Mouse (Mus musculus) R1 (cell line): ENCODE data around the gene Trmt2b.
"Not testable (repeated sequence)": the region's sequence is repeated elsewhere in the genome, so short reads cannot be mapped to it uniquely, and the experiment has no call there.

Experiments
- DNase-seq: peaks from one replicate; pipeline ENCODE4 v3.0.0-alpha.2; 2018; ENCODE audit warnings: low read depth, low spot score

Gene Trmt2b

DNA sequence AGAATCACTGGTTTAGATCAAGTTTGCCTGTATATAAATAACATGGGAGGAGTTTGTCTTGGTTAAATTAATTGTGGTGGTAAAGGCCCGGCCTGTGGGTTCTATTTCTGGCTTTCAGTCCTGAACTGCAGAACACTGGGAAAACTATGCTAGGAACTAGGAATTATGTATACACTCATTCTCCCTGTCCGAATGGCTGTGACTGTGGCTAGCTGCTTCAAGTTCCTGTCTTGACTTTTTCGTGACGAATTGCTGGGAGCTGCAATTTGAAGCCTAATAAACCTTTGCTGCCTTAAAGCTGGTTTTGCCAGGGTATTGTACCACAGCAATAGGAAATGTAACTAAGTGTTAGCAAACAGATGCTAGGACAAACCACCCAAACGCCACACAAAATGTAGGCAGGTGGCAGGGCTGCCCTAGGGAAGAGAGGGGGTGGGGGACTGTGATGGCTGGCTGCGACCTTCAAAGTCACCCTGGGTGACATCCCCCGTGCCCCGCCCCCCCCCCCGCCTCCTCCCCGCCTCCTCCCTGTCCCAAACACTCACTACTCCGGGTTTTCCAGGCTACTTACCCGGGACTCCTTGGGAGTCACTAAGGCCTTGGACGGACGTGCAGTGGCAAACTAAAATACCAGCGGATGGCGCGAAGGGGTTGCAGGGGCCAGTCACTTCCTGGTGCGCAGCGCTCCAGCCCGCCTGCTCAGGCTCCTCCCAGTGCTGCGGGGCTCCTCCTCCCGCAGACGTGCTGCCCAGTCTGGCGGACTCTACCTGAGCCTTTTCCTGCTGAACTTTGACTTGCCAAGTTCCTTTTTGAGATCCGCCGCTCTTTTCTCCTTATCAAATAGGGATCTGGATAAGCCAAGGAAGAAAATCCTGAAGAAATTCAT lies at the start of gene Trmt2b:
Gene Trmt2b (minus strand): TSS at position 710 of the 886 bp plus-strand sequence.
- DNase-seq = peak; percentile 72

DNA sequence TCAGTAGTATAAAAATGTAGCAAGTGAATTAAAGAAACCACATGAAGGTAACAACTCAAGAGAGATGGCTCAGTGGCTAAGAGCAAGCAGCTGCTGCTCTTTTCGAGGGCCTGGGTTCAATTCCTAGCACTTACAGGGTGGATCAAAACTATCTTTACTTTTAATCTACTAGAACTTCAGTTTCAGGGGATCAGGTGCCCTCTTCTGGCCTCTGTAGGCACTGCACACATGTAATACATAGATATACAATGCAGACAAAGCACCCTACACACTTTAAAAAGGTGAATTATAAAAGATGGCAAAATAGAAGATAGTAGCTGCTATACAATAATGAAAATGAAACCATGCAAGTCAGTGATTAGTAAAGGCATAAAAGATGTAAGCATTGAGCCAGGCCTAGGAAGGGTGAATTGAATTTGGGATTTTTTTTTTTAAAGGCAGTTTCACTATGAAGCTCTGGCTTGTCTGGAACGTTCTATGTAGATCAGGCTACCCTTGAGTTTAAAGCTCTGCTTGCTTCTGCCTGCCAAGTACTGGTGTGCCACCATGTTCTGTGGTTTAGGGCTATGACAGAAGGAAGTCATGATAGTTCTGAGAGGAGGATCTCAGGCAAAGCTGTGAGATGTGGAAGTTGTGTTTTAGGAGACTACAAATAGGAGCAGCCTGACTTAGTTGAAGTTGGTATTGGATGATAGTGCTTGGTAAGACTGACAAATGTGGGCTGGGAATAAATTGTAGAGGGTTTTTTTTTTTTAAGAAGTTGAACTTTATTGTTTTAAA lies 42.6 kb upstream of the Trmt2b start:
- peak; percentile 35 for DNase-seq

DNA sequence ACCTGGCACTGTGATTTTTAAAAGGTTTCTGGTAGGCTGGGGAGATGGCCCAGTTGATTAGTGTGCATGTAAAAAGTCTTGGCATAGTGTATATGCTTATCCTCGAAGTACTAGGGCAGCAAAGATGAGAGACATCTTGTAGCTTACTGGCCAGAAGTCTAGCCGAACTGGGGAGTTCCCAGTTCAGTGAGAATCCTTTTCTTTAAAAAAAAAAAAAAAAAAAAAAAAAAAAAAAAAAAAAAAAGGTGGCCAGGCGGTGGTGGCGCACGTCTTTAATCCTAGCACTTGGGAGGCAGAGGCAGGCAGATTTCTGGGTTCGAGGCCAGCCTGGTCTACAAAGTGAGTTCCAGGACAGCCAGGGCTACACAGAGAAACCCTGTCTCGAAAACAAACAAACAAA lies 34.4 kb upstream of the Trmt2b start:
- DNase-seq = not testable (repeated sequence)

DNA sequence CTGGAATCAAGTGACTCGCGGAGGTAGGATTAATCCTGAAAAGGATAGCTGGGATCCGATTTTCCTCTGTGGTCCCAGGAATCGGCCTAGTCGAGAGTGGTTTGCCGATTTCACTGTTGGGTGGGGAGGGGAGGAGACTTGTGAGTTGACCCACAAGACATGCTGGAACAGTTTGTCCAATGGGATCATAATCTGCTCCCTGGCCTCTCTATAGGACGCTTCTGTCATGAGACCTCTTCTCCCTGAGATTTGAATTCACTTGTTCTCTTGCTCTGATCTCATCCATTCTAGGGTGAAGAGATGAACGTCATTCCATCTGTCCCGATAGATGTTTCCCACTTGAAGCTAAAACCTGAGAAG lies 31.5 kb upstream of the Trmt2b start:
- peak; percentile 88 for DNase-seq

DNA sequence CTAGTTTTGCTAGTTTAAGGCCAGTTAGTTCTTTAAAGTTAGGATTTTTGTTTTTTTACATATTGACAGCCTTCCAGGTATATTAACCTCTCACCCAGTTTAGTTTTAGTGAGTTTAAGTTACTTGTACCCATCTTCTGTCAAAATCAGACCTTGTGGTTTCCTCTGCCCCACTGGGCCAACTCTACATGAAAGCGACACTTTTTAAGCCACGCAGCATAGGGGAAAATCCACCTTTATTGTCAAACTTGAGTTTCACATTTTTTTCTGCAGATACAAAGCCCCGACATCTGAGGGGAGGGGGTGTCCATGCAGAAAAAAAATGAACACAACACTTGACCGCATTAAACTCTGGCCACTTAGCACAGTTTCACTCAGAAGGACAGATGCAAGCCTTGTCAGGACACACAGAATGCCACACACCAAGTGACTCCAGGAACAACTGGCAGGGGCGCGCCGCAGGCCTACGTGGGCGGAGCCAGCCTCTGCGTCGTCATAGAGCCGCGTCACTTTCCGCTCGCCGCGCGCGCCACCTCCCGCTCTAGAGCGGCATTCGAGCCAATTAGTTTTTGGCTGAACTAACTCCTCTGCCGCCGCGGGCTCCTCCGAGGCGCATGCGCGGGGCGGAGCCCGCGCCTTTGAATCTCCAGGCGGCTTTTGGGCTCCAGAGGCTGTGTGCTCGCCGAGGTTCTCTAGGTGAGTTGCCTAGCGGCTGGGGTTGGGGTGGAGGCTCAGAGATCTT lies 30.9 kb upstream of the Trmt2b start, which contains the start of gene Cenpi:
Gene Cenpi (plus strand): TSS at position 551 of the 741 bp plus-strand sequence.
- peak; percentile 89 for DNase-seq

DNA sequence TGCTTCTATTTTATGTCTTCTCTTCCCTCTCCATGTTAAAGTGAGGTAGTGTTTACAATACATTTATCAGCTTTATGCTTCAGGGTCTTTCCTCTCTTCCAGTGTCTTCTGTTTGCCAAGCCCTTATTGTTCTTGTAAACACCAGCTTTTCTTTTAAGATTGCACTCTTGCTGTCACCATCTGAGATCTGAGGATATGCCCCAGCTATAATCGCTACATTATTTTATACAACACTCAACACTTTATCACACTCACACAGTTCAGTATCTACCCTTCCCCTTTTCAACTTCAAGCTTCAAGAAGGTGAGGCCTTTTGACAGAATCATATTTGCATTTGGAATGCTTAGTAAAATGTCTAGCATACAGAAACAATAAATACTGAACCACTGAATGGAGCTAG lies 26.5 kb upstream of the Trmt2b start:
- DNase-seq = no peak

DNA sequence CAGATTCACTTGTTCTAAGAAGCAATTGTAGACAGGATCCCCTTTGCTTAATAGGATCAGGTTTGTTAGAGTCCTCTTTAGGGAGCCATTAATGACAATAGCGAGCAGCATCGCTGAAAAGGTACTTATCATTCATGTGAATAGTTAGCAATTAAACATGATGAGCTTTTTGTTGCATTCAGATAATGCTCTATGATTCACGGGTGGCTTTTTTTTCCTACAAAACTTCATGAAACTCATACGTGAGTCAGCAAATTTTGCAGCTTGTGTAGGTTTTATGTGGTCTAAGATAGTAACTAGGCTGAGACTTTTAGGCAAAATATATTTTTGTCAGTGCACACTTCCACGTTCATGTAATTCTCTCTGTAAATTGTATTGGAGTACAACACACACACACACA lies 23.4 kb upstream of the Trmt2b start:
- DNase-seq = no peak

DNA sequence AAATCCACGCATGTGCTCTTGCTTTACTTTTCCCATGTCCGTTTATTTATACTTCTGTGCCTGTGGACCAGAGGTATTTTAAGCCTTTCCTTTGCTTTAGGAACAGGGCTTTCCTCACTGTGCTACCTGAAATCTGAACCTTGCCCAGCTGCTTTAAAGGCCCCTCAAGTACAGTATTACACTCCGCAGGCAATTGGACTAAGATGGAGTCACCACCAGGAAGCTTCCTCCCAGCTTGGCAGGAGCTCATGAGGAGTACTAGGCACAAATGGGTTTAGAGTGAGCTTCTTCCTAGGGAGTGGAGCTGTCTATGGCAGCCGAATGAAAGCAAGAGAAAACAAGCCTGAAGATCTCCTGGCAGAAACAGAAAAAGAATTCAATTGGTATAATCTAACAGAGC lies 20.4 kb upstream of the Trmt2b start:
- no peak for DNase-seq

DNA sequence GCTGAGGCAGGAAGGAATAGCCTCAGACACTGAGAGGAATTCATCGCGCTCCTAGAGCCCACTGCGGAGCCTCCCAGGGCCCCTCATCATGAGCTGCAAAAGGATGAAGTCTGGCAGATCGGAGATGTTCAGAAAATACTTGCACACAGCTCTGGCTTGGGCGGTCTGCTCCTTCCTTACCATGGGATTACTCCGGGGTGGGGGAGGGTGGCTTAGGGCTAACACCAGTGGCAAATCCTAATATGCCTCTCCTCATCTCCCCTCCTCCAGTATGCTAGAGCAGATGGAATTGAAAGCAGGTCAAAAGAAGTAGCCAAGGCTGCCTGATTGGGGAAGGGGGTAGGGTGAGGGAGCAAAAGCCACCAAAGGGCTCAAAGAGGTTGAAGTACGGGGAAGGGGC lies 20.0 kb upstream of the Trmt2b start:
- no peak for DNase-seq

DNA sequence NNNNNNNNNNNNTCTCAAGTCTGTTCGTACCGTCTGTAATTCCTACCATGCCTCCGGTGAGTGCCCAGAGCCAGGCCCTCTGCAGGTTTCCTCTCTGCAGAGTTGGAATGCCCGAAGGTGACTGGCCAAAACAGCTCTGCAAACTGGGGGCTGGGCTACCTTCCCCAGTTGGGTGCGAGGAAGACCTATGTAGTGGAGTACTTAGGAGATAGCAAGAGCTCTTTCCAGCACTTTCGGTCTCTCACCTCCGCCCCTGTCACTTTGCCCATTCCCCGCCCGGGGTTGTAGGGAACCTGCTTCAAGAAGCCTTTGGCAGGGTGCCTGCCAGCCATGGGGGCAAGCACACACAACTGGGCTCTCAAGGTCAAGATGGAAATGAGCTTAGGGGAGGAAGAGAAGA lies 19.5 kb upstream of the Trmt2b start:
- no peak for DNase-seq

DNA sequence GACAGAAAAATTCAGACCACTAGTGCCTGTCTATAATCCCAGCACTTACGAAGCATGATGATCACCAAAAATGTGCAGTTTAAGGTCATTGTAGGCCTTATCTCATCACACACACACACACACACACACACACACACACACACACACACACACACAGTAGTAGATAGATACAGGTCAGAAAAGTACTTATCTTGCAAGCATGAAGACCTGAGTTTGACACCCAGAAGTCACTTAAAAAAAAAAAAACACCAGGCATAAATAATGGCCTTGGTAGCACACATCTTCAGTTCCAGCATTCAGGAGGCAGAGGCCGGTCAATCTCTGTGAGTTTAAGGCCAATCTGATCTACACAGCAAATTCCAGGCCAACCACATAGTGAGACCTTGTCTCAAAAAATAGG lies 10.5 kb upstream of the Trmt2b start:
- no peak for DNase-seq

DNA sequence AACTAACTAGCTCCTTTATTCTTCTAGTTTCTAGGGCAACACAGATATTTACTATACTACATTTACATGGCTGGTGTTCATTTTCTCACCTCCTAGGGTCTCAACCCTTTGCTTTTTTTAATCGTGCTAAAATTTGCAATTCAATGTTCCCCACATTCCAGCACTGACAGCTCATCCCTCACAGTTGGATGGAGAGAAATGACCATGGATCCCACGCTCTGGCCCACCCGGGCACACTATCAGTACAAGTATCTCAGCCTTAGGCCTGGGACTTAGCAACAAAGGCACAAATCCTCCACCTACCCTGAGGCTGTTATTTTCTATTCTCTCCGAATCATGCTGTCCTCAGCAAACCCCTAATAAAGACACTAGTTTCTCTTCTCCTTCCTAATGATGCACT lies 9.0 kb upstream of the Trmt2b start:
- DNase-seq = no peak

DNA sequence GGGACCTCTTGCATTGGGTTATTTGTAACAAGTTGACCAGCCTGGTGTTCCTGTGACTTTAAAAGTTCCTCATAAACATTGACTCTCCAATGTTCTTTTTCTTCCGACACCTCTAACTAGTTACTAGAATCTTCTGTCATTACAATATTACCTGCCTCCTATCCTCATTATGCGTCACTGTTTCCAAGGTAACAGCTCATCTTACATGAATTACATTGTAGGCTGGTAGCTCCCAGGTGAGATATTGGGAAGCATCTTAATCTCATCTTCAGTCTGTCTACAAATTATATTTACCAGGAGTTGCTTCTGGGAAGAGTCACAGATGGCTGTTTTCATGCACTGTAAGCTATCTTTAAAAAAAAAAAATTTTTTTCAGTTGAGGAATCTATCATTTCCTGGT lies 8.3 kb upstream of the Trmt2b start:
- no peak for DNase-seq

DNA sequence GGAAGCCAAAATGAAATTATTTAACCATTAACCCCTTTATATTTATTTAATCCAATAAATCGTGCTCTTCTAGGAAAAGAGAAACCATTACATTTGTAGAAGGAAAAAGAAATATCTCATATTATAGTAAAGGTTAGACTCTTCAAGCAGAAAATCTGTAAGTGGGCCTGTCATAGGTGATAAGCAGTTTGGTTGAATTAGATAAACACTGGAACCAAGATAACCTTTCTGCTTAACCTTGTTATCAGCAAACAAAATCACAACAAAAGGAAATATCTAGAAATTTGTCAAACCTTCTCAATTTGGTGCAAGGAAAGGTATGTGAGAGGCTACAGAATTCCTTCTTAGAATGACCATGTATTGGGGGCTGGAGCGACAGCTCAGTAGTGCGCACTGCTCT lies 3.7 kb upstream of the Trmt2b start:
- no peak for DNase-seq

DNA sequence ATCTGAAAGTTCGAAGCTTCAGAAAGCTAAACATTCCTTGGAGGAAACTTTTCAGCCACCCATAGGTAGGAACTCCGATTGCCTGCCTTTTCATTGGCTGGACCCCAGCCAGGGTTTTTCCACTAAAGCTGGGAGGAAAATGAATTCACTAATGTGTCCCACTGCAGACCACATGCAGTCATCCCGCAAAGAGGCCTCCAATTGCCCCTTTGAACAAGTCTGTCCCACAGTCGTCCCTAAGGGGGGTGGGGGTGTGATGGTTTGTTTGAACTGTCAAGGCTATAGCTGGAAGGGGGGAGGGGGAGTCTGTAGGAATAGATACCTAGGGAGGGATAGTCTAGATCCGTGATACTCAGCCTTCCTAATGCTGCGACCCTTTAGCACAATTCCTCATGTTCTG lies 1.1 kb downstream of the Trmt2b start:
- DNase-seq = no peak

DNA sequence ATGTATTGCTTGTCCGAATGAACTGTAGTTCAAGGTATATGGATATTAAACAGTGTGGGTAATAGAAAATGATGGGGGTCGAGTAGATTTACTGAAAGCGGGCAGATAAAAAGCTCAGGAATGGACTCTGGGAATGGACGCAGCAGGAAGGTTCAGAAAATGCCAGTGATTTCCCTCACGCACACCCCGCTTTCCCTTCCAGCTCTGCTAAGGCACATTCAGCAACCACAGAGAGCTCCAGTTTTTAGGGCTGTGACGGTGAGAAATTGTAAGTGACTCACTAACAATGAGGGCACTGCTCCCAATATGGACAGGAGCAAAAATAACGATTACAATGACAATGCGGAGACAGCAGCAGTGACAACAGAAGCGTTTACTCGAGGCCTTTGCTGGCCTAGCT lies 14.7 kb downstream of the Trmt2b start:
- DNase-seq = no peak

DNA sequence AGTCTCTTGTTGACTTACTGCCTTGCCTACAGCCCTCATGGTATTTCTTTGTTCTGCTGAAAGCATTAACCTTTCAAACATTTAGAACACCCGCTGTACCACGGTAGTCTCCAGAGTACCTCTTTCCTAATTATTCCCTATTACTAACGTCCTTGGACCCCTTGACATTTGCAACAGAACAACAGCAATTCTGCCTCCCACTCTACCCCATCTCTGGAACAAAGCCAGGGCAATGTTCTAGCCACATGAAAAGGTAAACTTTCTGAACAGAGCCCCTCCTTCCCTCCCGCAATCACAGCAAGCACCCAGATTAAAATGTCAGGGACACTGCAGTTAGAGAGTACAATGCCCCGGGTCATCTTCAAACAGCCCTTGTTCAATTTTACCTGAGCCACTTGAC lies 15.6 kb downstream of the Trmt2b start:
- peak; percentile 71 for DNase-seq

DNA sequence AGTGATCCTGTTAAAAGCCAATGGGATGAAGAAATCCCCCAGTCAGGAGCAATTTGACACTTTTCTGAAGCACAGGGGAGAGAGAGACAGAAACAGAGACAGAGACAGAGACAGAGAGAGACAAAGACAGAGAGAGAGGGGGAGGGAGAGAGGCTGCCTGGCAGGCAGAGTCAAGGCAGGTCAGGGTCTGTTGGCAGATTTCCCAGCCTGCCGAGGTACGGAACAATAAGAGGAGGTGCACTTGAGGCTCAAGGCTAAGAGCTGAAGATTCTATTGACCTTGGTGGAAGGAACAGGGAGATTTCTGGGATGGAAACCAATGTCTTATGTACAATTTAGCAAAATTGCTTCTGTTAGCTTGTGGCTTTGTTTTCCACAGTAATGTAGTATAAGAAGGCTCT lies 28.6 kb downstream of the Trmt2b start:
- no peak for DNase-seq

DNA sequence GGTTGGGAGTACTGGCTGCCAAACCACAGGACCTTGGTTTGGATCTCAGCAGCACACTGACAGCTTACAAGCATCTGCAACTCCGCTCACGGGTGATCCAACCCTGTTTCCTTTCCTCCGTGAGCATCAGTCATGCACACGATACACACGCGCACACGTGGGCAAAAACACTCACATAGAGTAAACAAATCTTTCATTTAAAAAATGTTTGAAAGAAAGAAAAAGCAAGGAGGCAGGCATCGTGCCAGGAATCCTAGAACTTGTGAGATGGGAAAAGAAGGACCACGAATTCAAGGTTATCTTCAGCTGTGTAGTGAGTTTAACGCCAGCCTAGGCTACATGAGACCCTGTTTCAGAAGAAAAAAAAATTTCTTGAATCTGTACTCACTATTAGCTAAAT lies 30.8 kb downstream of the Trmt2b start:
- DNase-seq = no peak

DNA sequence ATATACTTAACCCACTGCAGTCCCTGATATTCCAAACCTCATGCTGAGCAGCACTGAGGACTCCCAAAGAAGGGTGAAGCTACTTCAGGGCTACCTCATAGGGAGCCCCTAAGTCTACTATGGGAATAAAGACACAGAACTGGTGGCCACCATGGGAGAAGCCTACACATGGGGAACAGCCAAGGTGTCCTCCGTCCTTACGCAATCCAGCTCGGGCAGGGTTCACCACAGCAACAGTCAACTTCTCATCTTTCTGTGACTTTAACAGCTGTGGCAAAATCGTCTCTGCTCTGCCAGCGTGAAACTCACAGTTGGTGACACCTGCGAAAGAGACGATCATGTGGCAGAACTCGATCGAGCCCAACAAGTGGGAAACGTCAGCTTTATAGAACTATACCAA lies 38.5 kb downstream of the Trmt2b start:
- no peak for DNase-seq

DNA sequence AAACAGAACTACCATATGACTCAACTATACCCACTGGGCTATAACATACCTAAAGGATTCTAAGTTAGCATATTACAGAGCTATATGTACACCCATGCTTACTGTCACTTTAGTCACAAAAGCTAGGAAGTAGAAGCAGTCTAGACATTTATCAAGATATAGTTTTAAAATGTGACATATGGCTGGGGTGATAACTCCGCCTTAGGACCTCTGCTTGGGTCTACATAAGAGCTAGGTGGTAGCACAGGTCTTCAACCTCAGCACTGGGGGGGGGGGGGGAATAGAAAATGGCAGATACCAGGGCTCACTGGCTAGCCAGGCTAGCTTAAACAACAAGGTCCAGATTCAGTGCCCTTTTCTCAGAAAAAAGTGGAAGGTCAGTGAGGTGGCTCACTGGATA lies 43.7 kb downstream of the Trmt2b start:
- no peak for DNase-seq

DNA sequence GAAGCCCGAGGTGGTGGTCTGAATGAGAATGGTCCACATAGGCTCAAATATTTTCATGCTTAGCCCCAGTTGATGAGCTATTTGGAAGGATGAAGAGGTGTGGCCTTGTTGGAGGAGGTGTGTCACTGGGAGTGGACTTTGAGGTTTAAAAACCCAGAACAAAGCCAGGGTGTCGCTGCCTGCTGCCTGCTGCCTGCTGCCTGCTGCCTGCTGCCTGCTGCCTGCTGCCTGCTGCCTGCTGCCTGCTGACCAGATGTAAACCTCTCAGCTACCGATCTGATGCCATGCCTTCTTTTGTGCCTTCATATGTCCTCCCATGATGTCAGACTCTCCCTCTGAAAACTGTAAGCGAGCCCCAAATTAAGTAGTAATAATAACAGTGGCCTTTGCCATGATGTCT lies 54.9 kb downstream of the Trmt2b start, which contains the start of gene Nox1:
Gene Nox1 (minus strand): TSS at position 101 of the 400 bp plus-strand sequence.
- no peak for DNase-seq
